Mouse (Mus musculus) MEL (cell line): Measurements from ENCODE around the gene Ankrd34a. TPM values are rescaled to one million over a fixed set of nuclear protein-coding genes. Genes with fewer than 3 reads are reported as not detected.

Source experiments
- DNase-seq: peaks from one replicate; pipeline ENCODE4 v3.0.0; 2011; ENCODE audit warnings: low read depth, low spot score
- H3K27ac ChIP-seq: 2 replicates; pipeline ENCODE4 v1.5.1; 2012; ENCODE audit warnings: low read depth, mild to moderate bottlenecking, control low read depth, low read length, moderate library complexity; ENCODE audit not compliant: control insufficient read depth
- H3K27me3 ChIP-seq, 2 experiments: fragments of 150-350 bp in 1 of 2; sonication (generic) in 1 of 2; 2 replicates each; pipeline ENCODE4 v1.6.1; 2012; ENCODE audit warnings: low read length in 2 of 2, mild to moderate bottlenecking in 2 of 2, improper control_type of control experiment in 1 of 2, moderate library complexity in 1 of 2; ENCODE audit not compliant: insufficient read depth in 2 of 2, control insufficient read depth in 1 of 2
- H3K36me3 ChIP-seq, 2 experiments: 2 replicates each; pipeline ENCODE4 v1.6.1; 2012 to 2014; ENCODE audit warnings: low read length in 2 of 2, improper control_type of control experiment in 1 of 2, inconsistent platforms in 1 of 2, mild to moderate bottlenecking in 1 of 2; ENCODE audit not compliant: insufficient read depth in 2 of 2, control insufficient read depth in 1 of 2
- H3K4me1 ChIP-seq, 2 experiments: fragments of 150-350 bp in 1 of 2; sonication (generic) in 1 of 2; 2 replicates each; pipeline ENCODE4 v1.6.1; 2012; ENCODE audit warnings: low read length in 2 of 2, improper control_type of control experiment in 1 of 2, mild to moderate bottlenecking in 1 of 2; ENCODE audit not compliant: insufficient read depth in 2 of 2, control insufficient read depth in 1 of 2
- H3K4me3 ChIP-seq, 2 experiments: fragments of 150-350 bp in 1 of 2; sonication (generic) in 1 of 2; 2 replicates each; pipeline ENCODE4 v1.5.1; 2012; ENCODE audit warnings: low read depth in 2 of 2, low read length in 2 of 2, mild to moderate bottlenecking in 2 of 2, moderate library complexity in 2 of 2, control low read depth in 1 of 2, improper control_type of control experiment in 1 of 2; ENCODE audit not compliant: control insufficient read depth in 1 of 2, insufficient read depth in 1 of 2
- H3K79me2 ChIP-seq: 2 replicates; pipeline ENCODE4 v1.6.1; 2012; ENCODE audit warnings: mild to moderate bottlenecking, low read length, moderate library complexity; ENCODE audit not compliant: control insufficient read depth, poor library complexity, insufficient read depth
- H3K9ac ChIP-seq: 2 replicates; pipeline ENCODE4 v1.6.1; 2012; ENCODE audit warnings: low read depth, mild to moderate bottlenecking, control low read depth, low read length, moderate library complexity; ENCODE audit not compliant: control insufficient read depth, poor library complexity, severe bottlenecking
- H3K9me3 ChIP-seq: fragments of 150-350 bp; sonication (generic); replicated peaks from 2 replicates; pipeline ENCODE4 v1.6.1; 2012; ENCODE audit warnings: mild to moderate bottlenecking, low read length, improper control_type of control experiment, moderate library complexity; ENCODE audit not compliant: insufficient read depth
- CHD1 ChIP-seq: IDR thresholded peaks from 2 replicates; pipeline ENCODE4 v1.6.1; 2012; ENCODE audit warnings: low read depth, mild to moderate bottlenecking, inconsistent platforms, low read length, improper control_type of control experiment
- ELF1 ChIP-seq: IDR thresholded peaks from 2 replicates; pipeline ENCODE4 v1.6.1; 2014; ENCODE audit warnings: low read depth, mild to moderate bottlenecking, inconsistent platforms, low read length, improper control_type of control experiment, moderate library complexity
- ETS1 ChIP-seq: IDR thresholded peaks from 2 replicates; pipeline ENCODE4 v1.6.1; 2012; ENCODE audit warnings: low read depth, mild to moderate bottlenecking, inconsistent platforms, low read length, improper control_type of control experiment, moderate library complexity
- MAFK ChIP-seq: IDR thresholded peaks from 2 replicates; pipeline ENCODE4 v1.6.1; 2011; ENCODE audit warnings: low read depth, mild to moderate bottlenecking, low read length, improper control_type of control experiment, borderline replicate concordance
- MAX ChIP-seq: IDR thresholded peaks from 2 replicates; pipeline ENCODE4 v1.6.1; 2011; ENCODE audit warnings: low read length, improper control_type of control experiment
- MEF2A ChIP-seq: IDR thresholded peaks from 2 replicates; pipeline ENCODE4 v1.6.1; 2014; ENCODE audit warnings: low read depth, mild to moderate bottlenecking, inconsistent platforms, low read length, improper control_type of control experiment; ENCODE audit not compliant: poor library complexity, insufficient replicate concordance, severe bottlenecking; ENCODE audit errors: extremely low read depth
- MXI1 ChIP-seq: IDR thresholded peaks from 2 replicates; pipeline ENCODE4 v1.6.1; 2011; ENCODE audit warnings: mild to moderate bottlenecking, low read depth, low read length, improper control_type of control experiment
- MYC ChIP-seq: IDR thresholded peaks from 2 replicates; pipeline ENCODE4 v1.6.1; 2011; ENCODE audit warnings: low read depth, mild to moderate bottlenecking, low read length, improper control_type of control experiment, moderate library complexity
- POLR2A ChIP-seq, 2 experiments: IDR thresholded peaks; 2 replicates each; pipeline ENCODE4 v1.6.1; 2011 to 2012; ENCODE audit warnings: low read length in 2 of 2, mild to moderate bottlenecking in 2 of 2, control low read depth in 1 of 2, improper control_type of control experiment in 1 of 2, low read depth in 1 of 2, moderate library complexity in 1 of 2; ENCODE audit not compliant: control insufficient read depth in 1 of 2, insufficient read depth in 1 of 2, poor library complexity in 1 of 2
- POLR2AphosphoS5 ChIP-seq: IDR thresholded peaks from 2 replicates; pipeline ENCODE4 v1.6.1; 2012; ENCODE audit warnings: low read depth, borderline replicate concordance, mild to moderate bottlenecking, inconsistent platforms, low read length, moderate library complexity, mixed read lengths
- UBTF ChIP-seq: IDR thresholded peaks from 2 replicates; pipeline ENCODE4 v1.6.1; 2012; ENCODE audit warnings: low read depth, mild to moderate bottlenecking, inconsistent platforms, low read length, improper control_type of control experiment, moderate library complexity, borderline replicate concordance; ENCODE audit not compliant: insufficient read depth
- USF1 ChIP-seq: IDR thresholded peaks from 2 replicates; pipeline ENCODE4 v1.6.1; 2014; ENCODE audit warnings: low read depth, mild to moderate bottlenecking, inconsistent platforms, low read length, improper control_type of control experiment, moderate library complexity
- USF2 ChIP-seq, 2 experiments: IDR thresholded peaks; 2 replicates each; pipeline ENCODE4 v1.6.1; 2011 to 2012; ENCODE audit warnings: improper control_type of control experiment in 2 of 2, low read length in 2 of 2, borderline replicate concordance in 1 of 2, inconsistent platforms in 1 of 2, low read depth in 1 of 2, mild to moderate bottlenecking in 1 of 2; ENCODE audit not compliant: insufficient read depth in 1 of 2
- ZMIZ1 ChIP-seq: IDR thresholded peaks from 2 replicates; pipeline ENCODE4 v1.6.1; 2012; ENCODE audit warnings: low read depth, mild to moderate bottlenecking, inconsistent platforms, low read length, improper control_type of control experiment, moderate library complexity
- polyA plus RNA-seq, 2 experiments: library from polyadenylated mRNA; stranded (reverse) in 1 of 2; unstranded in 1 of 2; fragments of >175 nt in 1 of 2; fragments of >200 nt in 1 of 2; gene quantifications; 2 replicates each; pipeline versions ENCODE4 v1.2.1 to v1.2.4; 2012; ENCODE audit warnings: low replicate concordance in 2 of 2, low read depth in 1 of 2; ENCODE audit not compliant: insufficient read length in 2 of 2, insufficient read depth in 1 of 2, missing spikeins in 1 of 2
- total RNA-seq: library from RNA; depleted of rRNA; stranded (reverse); fragments of 300-350 nt; gene quantifications from 2 replicates; pipeline ENCODE4 v1.2.3, GENCODE M21; 2012; rRNA removed

Ankrd34a gene
- total RNA-seq = 0.15 and 0.16 TPM in 2 replicates
- polyA plus RNA-seq = under 1 TPM in 1 of 2 experiments, not detected in 1; 0.78 TPM

DNA sequence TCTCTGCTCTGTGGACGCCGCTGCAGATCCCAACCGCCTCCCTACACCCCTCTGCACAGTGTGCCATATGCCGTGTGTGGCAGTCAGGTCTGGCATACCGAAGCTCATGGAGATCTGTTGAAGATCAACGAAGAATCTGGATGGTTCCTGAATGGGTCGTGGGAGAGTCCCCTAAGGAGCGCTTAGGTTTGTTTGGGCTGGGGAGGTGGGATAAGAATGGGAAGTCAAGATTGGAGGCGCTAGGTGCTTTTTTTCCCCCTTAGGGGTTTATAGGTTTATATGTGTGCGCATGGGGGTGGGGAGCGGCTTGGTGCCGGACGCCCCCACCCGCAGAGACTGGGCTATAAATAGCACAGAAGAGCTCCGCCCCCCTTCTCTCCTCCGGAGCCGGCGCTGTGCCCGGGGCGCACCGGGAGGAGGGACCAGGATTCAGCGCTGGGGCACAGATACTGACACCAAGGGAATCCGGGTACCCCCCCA, at the start of gene Ankrd34a:
Gene Ankrd34a, plus strand, starts transcription at position 409 of the 480 bp plus-strand sequence.
- no peaks in the 10 kb centered on the region for H3K27me3 ChIP-seq
- no peak for DNase-seq
- H3K9me3 ChIP-seq = no peaks in the 10 kb centered on the region
- H3K27ac ChIP-seq = no peak within 1 kb of the TSS
- H3K9ac ChIP-seq = peak within 1 kb of the TSS; percentile 37
- peak within 1 kb of the TSS; percentile 38 to 45 for H3K4me3 ChIP-seq
- peaks cover 3% of the 10 kb centered on the region; the same call in 1 of the 2 replicates for H3K79me2 ChIP-seq
- TF ChIP-seq ZMIZ1 (0 out of 2 replicates have a peak, but pooled peaks have one; percentile 29), ETS1 (no peak), MEF2A (peak; percentile 71; the same call in 1 of the 2 replicates), UBTF (no peak)
- H3K36me3 ChIP-seq = peaks cover 0 to 10% of the 10 kb centered on the region in 2 experiments; a peak in 2 of 4 replicates
- H3K4me1 ChIP-seq = peaks cover 9 to 10% of the 10 kb centered on the region in 2 experiments; a peak in 3 of 4 replicates

DNA sequence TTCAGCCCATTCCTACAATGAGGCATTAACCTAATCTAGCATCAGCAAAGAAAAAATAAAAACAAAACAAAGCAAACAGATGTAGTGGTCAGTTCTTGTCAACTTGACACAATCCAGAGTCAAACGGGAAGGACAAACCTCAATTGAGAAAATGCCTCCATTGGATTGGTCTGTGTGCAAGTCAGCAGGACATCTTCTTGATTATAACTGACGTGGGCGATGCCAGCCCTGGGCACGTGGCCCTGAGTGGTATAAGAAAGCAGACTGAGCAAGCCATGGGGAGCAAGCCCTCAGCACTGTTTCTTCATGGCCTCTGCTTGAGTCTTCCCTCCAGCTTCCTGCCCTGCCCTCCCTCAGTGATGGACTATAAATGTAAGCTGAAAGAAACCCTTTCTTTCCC, 49.6 kb upstream of the Ankrd34a start:
- peaks cover 6 to 11% of the 10 kb centered on the region in 2 experiments for H3K4me1 ChIP-seq
- H3K27ac ChIP-seq = no peak overlapping the region
- H3K4me3 ChIP-seq = peak overlapping the region; percentile 3 to 24; a peak in 2 of 4 replicates
- peak overlapping the region; percentile 42 for H3K9ac ChIP-seq
- H3K27me3 ChIP-seq = no peaks in the 10 kb centered on the region
- TF ChIP-seq USF2 (IDR thresholded peaks at IDR 0.05; ENCODE audit: borderline replicate concordance in 1 of 2, insufficient read depth in 1 of 2, low read depth in 1 of 2, low read length in 2 of 2) (no peak), MAX (peak; percentile 68), MAFK (no peak), USF1 (peak; percentile 71), CHD1 (no peak), POLR2AphosphoS5 (no peak), MYC (0 out of 2 replicates have a peak, but pooled peaks have one; percentile 12), POLR2A (IDR thresholded peaks at IDR 0.05; ENCODE audit: control insufficient read depth in 1 of 2, insufficient read depth in 1 of 2, low read depth in 1 of 2, low read length in 2 of 2, poor library complexity in 1 of 2) (no peak), MXI1 (peak; percentile 47; the same call in 1 of the 2 replicates), ELF1 (no peak)
- H3K79me2 ChIP-seq = no peaks in the 10 kb centered on the region
- DNase-seq = peak; percentile 58
- H3K9me3 ChIP-seq = no peaks in the 10 kb centered on the region
- H3K36me3 ChIP-seq = peaks cover 0 to 5% of the 10 kb centered on the region in 2 experiments; a peak in 2 of 4 replicates
